Mouse (Mus musculus) left cerebral cortex, postnatal 25 days (tissue): ENCODE results near the gene Klf7. TPM values are rescaled to one million over a fixed set of nuclear protein-coding genes. Genes with fewer than 3 reads are reported as not detected.

Experiments used
- DNase-seq, 2 experiments: peaks; one replicate each; pipeline ENCODE4 v3.0.0; 2022; ENCODE audit warnings: low spot score in 2 of 2, mixed read lengths in 1 of 2
- intact Hi-C: fragments of 180-260 bp; cut with DNase I; formaldehyde crosslinking; loops from one replicate; pipeline ENCODE4 v1.15.1; 2025
- total RNA-seq, 2 experiments: library from RNA; stranded (reverse); gene quantifications; 2 replicates each; pipeline ENCODE4 v1.2.3; 2021

The Klf7 gene
- total RNA-seq, 2 experiments from 2014 or later: 40.9 to 44.0 TPM

GRCm38 (mm10) chr1:64078747-64079211 is 43.3 kb downstream of the Klf7 start:
- no peak for DNase-seq
- intact Hi-C loops: no loop called here

GRCm38 (mm10) chr1:64078011-64078746 is 43.9 kb downstream of the Klf7 start:
- intact Hi-C loops: no loop called here

GRCm38 (mm10) chr1:64074051-64074450 is 48.0 kb downstream of the Klf7 start:
- intact Hi-C loops: no loop called here

More at GRCm38 (mm10) chr1:64078011-64078746, 43.9 kb downstream of the Klf7 start:
- DNase-seq: no peak

GRCm38 (mm10) chr1:64070947-64071346 is 51.1 kb downstream of the Klf7 start:
- no peak for DNase-seq
- intact Hi-C loops: no loop called here

More at GRCm38 (mm10) chr1:64074051-64074450, 48.0 kb downstream of the Klf7 start:
- no peak for DNase-seq

GRCm38 (mm10) chr1:64066320-64067254 is 55.5 kb downstream of the Klf7 start:
- intact Hi-C loops: no loop called here
- DNase-seq: peak; percentile 74

- intact Hi-C loops: no loop called here
- no peak for DNase-seq
Observed at GRCm38 (mm10) chr1:64061488-64061887, 60.6 kb downstream of the Klf7 start.

GRCm38 (mm10) chr1:64060699-64061454 is 61.2 kb downstream of the Klf7 start:
- no peak for DNase-seq
- intact Hi-C loops: no loop called here

GRCm38 (mm10) chr1:64060116-64060515 is 62.0 kb downstream of the Klf7 start:
- DNase-seq: no peak
- intact Hi-C loops: no loop called here

GRCm38 (mm10) chr1:64056541-64056940 is 65.5 kb downstream of the Klf7 start:
- DNase-seq: no peak
- intact Hi-C loops: no loop called here

- peak; percentile 64 to 89 for DNase-seq
- intact Hi-C loops: no loop called here
Observed at GRCm38 (mm10) chr1:64055978-64056377, 66.1 kb downstream of the Klf7 start.

GRCm38 (mm10) chr1:64055210-64055609 is 66.9 kb downstream of the Klf7 start:
- intact Hi-C loops: no loop called here
- no peak for DNase-seq

GRCm38 (mm10) chr1:64052069-64052750 is 69.9 kb downstream of the Klf7 start:
- intact Hi-C loops: no loop called here
- no peak for DNase-seq

GRCm38 (mm10) chr1:64048567-64048966 is 73.5 kb downstream of the Klf7 start:
- intact Hi-C loops: no loop called here
- no peak for DNase-seq

GRCm38 (mm10) chr1:64046802-64047156 is 75.3 kb downstream of the Klf7 start:
- intact Hi-C loops: no loop called here

GRCm38 (mm10) chr1:64046087-64046801 is 75.8 kb downstream of the Klf7 start:
- intact Hi-C loops: no loop called here

More at GRCm38 (mm10) chr1:64046802-64047156, 75.3 kb downstream of the Klf7 start:
- DNase-seq: no peak

GRCm38 (mm10) chr1:64044577-64044976 is 77.5 kb downstream of the Klf7 start:
- DNase-seq: no peak
- intact Hi-C loops: no loop called here

More at GRCm38 (mm10) chr1:64046087-64046801, 75.8 kb downstream of the Klf7 start:
- no peak for DNase-seq

GRCm38 (mm10) chr1:64040831-64041383 is 81.2 kb downstream of the Klf7 start:
- intact Hi-C loops: no loop called here
- no peak for DNase-seq

GRCm38 (mm10) chr1:64040061-64040686 is 81.9 kb downstream of the Klf7 start:
- peak in 1 of 2 experiments; percentile 72 for DNase-seq
- intact Hi-C loops: no loop called here
